Mouse (Mus musculus) lung, postnatal 25 days (tissue): Measurements from ENCODE around the gene Sart1.
A peak's percentile ranks its signal among the peaks of the same experiment; 100 is the strongest.
"Not testable (repeated sequence)": the region's sequence is repeated elsewhere in the genome, so short reads cannot be mapped to it uniquely, and the experiment has no call there.

Source experiments
- DNase-seq: peaks from one replicate; pipeline ENCODE4 v3.0.0; 2022; ENCODE audit warnings: low spot score

The Sart1 gene

GRCm38 (mm10) chr19:5367455-5367854, 21.0 kb downstream of the Sart1 start:
- no peak for DNase-seq

GRCm38 (mm10) chr19:5367053-5367359, 21.5 kb downstream of the Sart1 start, which contains the start of gene Banf1:
Banf1 (minus strand) TSS chr19:5367168.
- no peak for DNase-seq

- DNase-seq = peak; percentile 93
These were observed 22.1 kb downstream of the Sart1 start, which contains the start of gene Eif1ad for GRCm38 (mm10) chr19:5366175-5367052. Eif1ad (plus strand) TSS chr19:5366741.

- DNase-seq = no peak
These were observed 22.8 kb downstream of the Sart1 start for GRCm38 (mm10) chr19:5365751-5366150.

- DNase-seq = no peak
These were observed 24.4 kb downstream of the Sart1 start for GRCm38 (mm10) chr19:5364124-5364523.

GRCm38 (mm10) chr19:5362186-5362585, 26.3 kb downstream of the Sart1 start:
- DNase-seq = no peak

- DNase-seq = no peak
These were observed 32.4 kb downstream of the Sart1 start for GRCm38 (mm10) chr19:5356080-5356479.

GRCm38 (mm10) chr19:5353609-5354008, 34.9 kb downstream of the Sart1 start:
- no peak for DNase-seq

GRCm38 (mm10) chr19:5349502-5349873, 39.0 kb downstream of the Sart1 start, which contains the start of gene Cst6:
Cst6 (minus strand) TSS chr19:5349574.
- DNase-seq = not testable (repeated sequence)

- no peak for DNase-seq
These were observed 39.7 kb downstream of the Sart1 start for GRCm38 (mm10) chr19:5348526-5349501.

GRCm38 (mm10) chr19:5348064-5348463, 40.4 kb downstream of the Sart1 start:
- DNase-seq = no peak

GRCm38 (mm10) chr19:5345297-5346131, 43.0 kb downstream of the Sart1 start:
- DNase-seq = no peak

- DNase-seq = no peak
These were observed 47.1 kb downstream of the Sart1 start for GRCm38 (mm10) chr19:5341360-5341759.

GRCm38 (mm10) chr19:5337975-5338374, 50.5 kb downstream of the Sart1 start:
- DNase-seq = peak; percentile 71

GRCm38 (mm10) chr19:5335441-5335840, 53.1 kb downstream of the Sart1 start, which contains the start of gene Catsper1:
Catsper1 (plus strand) TSS chr19:5335741.
- DNase-seq = no peak

- no peak for DNase-seq
These were observed 53.8 kb downstream of the Sart1 start for GRCm38 (mm10) chr19:5334741-5335140.

GRCm38 (mm10) chr19:5327970-5328369, 60.5 kb downstream of the Sart1 start:
- peak; percentile 24 for DNase-seq
